Mouse (Mus musculus) cortical plate, adult 2 months (tissue): ENCODE results near the gene Gm49354.

Source experiments
- CTCF ChIP-seq: fragments of 200-500 bp; IDR thresholded peaks from 2 replicates; pipeline ENCODE4 v1.5.1; 2011; ENCODE audit warnings: mild to moderate bottlenecking, control low read depth, low read length; ENCODE audit not compliant: insufficient read depth; ENCODE audit errors: extremely low read depth
- POLR2A ChIP-seq: fragments of 200-500 bp; IDR thresholded peaks from 2 replicates; pipeline ENCODE4 v1.6.1; 2011; ENCODE audit warnings: mild to moderate bottlenecking, low read length, control low read depth; ENCODE audit not compliant: insufficient read depth; ENCODE audit errors: extremely low read depth

DNA sequence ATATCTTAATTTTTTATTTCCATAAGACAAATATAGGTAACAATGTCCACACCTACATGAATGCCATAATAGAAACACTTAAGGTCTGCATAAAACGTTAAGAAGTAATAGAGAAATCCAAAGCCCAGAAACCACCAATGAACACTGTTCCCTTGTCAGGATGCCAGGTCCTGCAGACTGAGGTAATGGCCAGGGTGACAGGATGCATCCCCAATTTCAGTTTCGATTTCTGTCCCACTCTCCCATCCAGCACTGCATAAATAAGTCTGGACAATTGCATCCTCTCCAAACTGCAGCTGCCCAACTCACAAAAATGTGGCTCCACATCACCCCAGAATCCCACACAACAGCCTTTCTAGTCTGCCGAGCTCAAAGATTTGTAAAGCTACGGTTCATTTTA, 38.1 kb upstream of the Gm49354 start:
- TF ChIP-seq CTCF (no peak), POLR2A (no peak)
